Mouse (Mus musculus) liver, embryonic 16.5 days (tissue): ENCODE data around the gene Cnih1. TPM values are rescaled to one million over a fixed set of nuclear protein-coding genes. Genes with fewer than 3 reads are reported as not detected.

Experiments used
- polyA plus RNA-seq: library from polyadenylated mRNA; unstranded; fragments of >200 nt; fragmentation: Nextera tagmentation; extraction: Ambion mirVana; gene quantifications from 2 replicates; pipeline ENCODE4 v1.2.1, GENCODE M21; 2015

Cnih1 gene
- polyA plus RNA-seq, 1 experiment from 2014 or later, result 73.6 TPM

Other genes starting within 250 kb of the Cnih1 start
- gene Cdkn3, start 27.9 kb downstream of the Cnih1 start, polyA plus RNA-seq, result 97.9 and 109 TPM in 2 replicates
- gene Gmfb, start 33.8 kb upstream of the Cnih1 start, polyA plus RNA-seq, result 22.5 and 24.2 TPM in 2 replicates
- gene Cgrrf1, start 43.7 kb upstream of the Cnih1 start, polyA plus RNA-seq, result 18.4 and 19.7 TPM in 2 replicates
- gene Samd4, start 94.4 kb upstream of the Cnih1 start, polyA plus RNA-seq, result 0.58 and 0.87 TPM in 2 replicates